Mouse (Mus musculus) retina, adult 2 months (tissue): ENCODE measurements at regions not wholly inside any gene's neighbourhood (a gene's known extent, or its start where the extent isn't known, plus 50 kb on each side); places are given as distances from the start of the nearest gene placed in this dataset.

Source experiments
- DNase-seq: peaks from one replicate; pipeline ENCODE4 v3.0.0-alpha.2; 2012; ENCODE audit warnings: low read depth, low spot score

DNA sequence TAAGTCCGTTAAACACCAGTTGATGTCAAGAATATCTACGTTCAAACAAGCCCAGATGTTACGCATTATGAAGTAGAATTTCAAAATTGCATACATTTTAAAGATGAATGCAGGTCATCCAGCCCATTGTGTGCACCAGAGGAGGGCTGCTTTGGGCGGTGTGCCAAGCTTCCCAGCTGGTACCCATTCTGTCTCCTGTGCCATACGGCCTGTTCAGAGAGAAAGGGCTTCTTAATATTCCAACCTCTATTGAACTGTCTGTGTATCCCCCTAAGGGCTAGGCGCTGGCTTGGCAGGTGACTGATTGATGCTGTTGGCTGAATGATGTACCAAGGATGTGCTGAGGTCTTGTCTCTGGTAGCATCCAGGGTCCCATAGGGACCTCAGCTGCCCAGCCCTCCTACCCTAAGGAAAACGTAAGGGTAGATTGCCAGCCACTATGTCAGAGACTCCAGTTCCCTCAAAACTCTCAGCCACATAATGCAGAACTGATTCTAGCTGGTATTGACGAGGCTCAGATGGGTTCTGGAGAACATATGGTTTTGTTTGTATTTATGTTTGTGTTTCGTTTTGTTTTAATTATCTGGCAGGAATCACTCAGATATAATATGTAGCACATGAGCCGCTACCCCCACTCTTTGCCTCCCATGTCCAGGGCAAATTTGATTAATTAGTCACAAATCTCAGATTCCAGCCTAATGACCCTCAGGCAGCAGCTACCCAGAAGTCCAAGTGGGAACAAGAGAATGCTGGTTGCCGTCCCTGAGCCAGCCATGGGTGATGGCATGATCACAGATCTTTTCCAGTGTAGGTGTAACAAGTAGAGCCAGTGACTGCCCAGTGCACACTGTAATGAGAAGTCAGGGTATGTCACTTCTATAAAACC, 212.0 kb upstream of the Usp24 start:
- no peak for DNase-seq

DNA sequence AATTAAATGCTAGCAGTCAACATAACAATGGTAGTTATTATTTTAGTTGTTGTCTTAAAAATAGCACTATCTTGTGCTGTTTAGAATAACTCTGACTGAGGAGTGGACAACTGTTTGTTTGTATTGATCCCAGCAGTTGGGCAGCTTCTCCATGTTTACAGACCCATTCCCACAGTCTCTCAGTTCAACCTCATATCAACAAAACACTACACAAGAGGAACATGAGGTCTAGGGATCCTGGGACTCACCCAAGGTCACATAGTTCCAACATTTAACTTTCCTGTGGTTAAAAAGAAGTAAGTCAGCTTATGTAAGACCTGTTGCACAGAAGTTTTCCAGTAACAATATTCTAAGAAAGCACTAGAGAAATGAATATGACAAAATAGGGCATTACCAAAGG, 203.0 kb upstream of the Usp24 start:
- no peak for DNase-seq

DNA sequence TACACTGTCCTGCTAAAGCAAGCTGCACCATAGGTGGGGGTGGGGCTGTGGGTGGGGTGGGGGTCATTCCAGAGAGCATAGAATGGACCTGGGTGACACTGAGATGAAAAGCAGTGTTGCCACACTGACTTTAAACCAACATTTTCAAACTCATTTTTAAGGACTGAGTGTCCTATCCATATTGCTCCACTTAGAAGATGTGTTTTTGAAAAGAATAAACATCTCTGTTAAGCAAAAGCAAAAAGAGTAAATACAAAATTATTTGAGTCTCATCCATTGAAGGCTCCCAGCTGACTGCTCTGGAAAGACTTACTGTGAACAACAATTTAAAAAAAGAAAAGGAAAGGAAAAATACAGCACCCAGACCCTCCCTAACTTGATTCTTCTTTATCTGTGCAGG, 202.3 kb upstream of the Usp24 start:
- DNase-seq, result no peak

DNA sequence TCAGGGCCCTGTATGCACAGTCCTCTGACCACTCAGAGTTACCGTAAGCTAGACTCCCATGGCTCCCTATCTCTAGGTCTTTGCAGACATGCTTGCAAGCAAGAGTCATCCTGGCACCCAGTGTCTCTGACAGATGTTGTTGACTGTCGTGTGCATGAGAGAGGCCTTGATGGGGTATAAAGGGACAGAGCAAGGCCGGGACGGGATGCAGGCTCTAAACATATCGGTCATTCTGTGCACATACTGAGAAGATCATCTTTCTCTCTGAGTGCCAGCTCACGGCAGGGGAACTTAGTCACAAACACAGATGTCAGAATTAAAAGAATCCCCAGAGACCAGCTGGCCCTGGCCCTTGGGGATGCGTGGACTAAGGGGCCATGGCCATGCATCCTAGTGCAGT, 199.4 kb upstream of the Usp24 start:
- no peak for DNase-seq

GRCm38 (mm10) chr4:106121306-106121705, 194.7 kb upstream of the Usp24 start:
- DNase-seq, result no peak

GRCm38 (mm10) chr4:106123038-106123654, 192.9 kb upstream of the Usp24 start:
- no peak for DNase-seq

- DNase-seq, result no peak
Observed at GRCm38 (mm10) chr4:106127199-106127598, 188.8 kb upstream of the Usp24 start.

- DNase-seq, result no peak
Observed at GRCm38 (mm10) chr4:106127641-106128040, 188.4 kb upstream of the Usp24 start.

GRCm38 (mm10) chr4:106129327-106129726, 186.7 kb upstream of the Usp24 start:
- no peak for DNase-seq

DNA sequence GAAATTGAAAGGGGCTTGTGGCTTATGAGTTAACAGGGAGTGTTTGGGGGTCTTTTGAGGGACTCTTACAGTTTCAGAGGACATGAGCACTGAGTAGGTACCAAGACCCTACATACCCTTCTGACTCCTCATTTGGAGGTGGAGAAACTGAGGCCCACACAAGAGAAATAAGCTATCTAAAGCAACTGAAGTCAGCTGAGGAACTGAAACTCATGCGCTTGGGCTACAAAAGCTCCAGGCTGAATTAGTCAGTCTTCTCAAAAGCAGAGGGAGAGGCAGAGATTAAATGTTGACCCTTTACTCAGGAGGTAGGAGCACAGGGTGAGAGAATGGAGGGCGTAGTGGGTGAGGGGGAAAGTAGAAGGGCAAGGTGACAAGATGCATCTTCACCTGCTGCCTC, 186.2 kb upstream of the Usp24 start:
- DNase-seq, result no peak

DNA sequence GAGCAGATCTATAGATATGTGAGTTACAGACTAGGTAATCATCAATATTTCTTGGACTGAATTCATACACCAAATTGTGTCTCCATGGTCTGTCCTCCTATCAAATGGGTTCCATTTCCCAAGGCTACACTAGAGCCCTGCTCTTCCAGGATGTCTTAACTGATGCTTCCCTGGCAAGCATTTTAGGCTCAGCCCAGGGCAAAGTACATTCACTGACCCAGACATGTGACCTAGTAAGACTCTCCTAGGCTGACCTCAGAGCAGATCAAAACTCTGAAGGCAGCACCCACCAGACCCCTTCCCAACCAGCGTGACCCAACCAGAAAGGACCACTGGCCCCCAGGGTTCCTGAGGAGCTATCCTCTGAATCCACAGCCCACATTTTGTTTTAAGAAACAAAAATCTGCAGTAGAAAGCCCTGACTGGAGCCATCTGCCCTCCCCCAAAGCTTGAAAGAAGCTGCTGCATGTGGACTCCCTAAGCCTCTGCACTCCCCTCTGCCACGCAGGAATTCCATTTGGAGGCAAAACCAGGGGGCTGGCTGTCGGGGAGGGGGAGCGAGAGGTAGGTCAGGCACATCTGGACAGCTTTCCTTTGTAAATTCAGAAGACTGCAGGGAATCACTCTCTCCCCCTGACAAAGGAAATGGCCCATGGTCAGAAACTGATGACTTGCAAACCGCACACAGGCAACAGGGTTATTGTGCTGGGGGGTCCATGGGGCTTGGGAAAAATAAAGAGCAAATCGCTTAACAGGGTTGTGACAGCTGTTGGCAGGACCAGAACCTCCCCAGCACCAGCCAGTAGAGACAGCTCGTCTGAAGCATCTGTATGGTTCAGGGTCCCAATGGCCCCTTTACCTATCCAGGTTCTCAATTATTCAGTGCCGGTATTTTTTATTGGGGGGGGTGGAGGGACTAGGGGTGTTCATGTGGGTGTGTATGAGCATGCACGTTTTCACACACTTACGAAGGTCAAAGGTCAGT, 182.0 kb upstream of the Usp24 start:
- DNase-seq, result no peak

DNA sequence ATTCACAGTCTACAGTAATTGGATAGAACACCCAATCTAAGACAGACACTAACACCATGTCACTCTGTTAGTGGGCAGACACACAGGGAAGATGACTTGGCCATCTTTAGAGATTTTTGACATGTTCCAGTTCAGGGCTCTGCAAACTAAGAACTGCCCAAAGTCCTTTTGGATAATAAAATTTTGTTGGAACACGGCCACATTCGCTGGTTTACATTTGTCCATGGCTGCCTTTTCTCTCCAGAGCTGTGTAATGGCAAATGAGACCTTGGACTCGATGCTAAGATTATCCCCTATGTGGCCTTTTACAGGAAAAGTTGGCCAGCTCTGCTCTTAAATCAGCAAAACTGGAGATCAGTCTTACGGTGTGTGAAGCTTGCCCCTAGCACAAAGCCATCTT, 173.3 kb upstream of the Usp24 start:
- DNase-seq, result no peak

DNA sequence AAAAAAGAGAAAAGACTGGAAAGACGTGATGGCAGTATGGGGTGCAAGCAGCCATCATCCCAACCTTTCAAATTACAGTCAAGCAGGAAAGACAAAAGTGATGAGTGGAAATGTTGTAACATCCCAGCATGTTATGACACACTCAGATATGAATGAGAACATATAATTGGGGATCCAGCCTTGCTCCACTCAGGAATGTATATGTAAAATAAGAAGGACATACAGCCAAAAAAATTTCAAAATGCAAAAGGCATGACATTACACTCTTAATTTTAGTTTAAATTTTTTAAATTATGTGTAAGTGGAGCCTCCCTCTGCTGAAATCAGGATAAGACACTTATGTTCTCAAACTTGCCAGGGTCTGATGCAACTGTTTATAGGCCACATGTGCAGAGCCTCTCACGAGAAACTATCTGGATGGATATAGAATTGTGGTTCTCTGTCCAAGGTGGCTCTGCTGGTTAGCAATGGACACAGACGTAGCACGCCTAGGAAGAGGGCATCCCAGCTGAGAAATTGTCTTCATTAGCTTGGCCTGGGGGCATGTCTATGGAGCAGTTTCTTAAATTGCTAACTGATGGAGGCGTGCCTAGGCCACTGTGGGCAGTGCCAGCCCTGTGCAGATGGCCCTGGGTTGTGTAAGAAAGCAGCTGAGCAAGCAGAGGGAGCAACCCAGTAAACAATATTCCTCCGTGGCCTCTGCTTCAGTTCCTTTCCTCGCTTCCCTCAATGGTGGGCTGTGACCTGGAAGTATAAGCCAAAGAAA, 171.5 kb upstream of the Usp24 start:
- no peak for DNase-seq

- no peak for DNase-seq
Observed at GRCm38 (mm10) chr4:106146919-106147460, 169.0 kb upstream of the Usp24 start.

DNA sequence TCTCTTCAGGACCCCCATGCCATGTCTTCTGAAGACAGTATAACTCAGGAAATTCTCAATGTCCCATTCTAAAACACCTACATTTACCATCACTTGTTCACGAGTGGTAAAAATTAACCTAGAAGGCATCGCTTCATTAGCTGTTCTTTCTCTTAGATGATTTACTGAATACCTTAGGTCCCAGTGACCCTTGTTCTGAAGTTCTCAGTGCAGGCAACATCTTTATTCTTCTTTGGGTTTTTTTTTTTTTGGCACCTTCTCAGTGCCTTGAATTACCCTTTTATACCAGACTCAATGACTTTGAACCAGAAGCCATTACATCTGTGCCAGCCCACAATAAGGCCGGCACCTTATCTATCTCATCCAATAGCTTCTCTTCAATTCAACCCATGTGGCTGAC, 167.1 kb upstream of the Usp24 start:
- DNase-seq, result no peak

DNA sequence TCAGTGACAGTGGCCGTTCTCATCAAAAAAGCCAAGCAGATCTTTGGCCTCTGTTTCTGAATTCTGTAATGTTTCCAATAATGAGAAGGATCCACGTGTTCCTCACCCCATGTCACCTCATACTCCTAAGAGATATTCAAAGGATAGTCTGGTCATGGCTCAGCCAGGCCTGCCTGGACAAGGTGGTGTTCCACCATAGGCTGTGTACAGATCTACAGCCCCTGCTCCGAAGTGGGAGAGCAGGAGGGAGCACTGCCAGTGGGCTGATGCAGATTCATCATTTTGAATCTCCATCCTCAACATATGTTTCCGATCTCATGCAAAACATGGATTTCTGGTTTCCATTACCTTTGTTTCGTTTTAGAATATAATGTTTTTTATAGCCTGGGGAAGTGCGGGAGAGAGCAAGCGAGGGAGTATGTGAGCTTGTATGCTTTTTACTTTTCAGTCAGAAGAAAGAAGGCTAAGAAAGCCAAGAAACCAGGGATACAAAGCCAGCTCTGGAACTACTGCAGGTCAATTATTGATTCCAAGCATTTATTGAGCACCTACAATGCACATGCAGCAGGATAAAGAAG, 166.5 kb upstream of the Usp24 start:
- no peak for DNase-seq

DNA sequence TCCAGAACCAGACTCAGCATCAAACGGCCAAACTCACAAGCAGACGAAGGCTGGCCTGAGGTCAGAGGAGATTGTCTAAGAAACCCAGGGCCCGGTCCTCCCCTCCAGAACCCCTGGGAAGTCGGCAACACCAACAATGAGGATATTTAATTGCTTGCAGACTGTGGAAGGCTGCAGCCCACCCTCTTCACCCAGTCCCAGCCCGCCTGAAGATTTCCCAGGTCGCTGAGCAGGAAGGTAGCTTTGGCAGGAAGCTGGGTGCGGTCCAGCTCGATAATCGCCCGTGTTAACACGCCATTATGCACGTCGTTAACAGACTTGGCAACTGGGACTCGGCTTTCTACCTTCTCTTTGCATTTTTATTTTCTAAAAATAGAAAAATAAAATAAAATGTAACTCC, 165.2 kb upstream of the Usp24 start:
- DNase-seq, result no peak

GRCm38 (mm10) chr4:106157451-106158179, 158.4 kb upstream of the Usp24 start:
- DNase-seq, result no peak

GRCm38 (mm10) chr4:106161592-106161991, 154.4 kb upstream of the Usp24 start:
- DNase-seq, result no peak

DNA sequence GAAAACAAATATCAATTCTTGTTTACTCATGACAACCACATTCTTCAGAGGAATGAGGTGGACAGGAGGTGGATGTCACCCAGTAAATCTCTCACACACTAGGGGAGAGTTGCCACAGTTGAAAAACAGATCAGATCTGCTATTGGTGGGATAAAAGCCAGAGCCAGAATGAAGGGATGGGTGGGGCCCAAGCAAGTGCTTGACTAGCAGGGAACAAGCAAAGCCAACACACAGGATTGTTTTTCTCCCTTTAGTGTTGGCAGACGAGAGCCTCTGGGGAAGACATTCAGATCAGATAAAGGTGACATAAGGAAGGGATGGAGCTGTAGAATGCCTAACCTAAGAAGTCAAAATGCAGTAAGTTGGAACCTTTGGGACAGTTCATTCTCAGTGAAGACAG, 153.5 kb upstream of the Usp24 start:
- no peak for DNase-seq
